Mouse (Mus musculus) heart, adult 2 months (tissue): ENCODE measurements around the gene Mpped2.

Experiments
- CTCF ChIP-seq: fragments of 200-600 bp; IDR thresholded peaks from 2 replicates; pipeline ENCODE4 v1.8.1; 2022; ENCODE audit warnings: antibody characterized with exemption, mild to moderate bottlenecking, moderate library complexity
- EP300 ChIP-seq: fragments of 200-500 bp; IDR thresholded peaks from 2 replicates; pipeline ENCODE4 v1.6.1; 2011; ENCODE audit warnings: low read depth, low read length, control low read depth; ENCODE audit not compliant: insufficient read depth
- POLR2A ChIP-seq: fragments of 200-500 bp; IDR thresholded peaks from 2 replicates; pipeline ENCODE4 v1.6.1; 2011; ENCODE audit warnings: mild to moderate bottlenecking, low read depth, low read length, control low read depth; ENCODE audit not compliant: insufficient read depth

DNA sequence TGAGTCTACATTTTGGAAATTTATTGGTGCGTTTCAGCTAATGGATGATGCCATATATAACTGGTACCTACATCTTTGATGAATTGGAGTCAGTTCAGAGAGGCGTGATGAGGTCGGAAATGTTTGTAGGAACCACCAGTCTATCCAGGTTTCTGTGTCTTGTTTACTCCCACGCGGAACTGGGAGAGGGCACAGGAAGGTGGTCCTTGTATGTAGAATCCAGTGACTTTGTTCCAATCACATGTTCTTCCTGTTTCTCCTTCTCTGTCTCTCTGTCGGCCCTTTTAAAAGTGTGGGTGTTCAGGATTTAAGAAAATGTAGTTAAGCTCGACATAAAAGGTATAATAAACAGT lies 23.3 kb downstream of the Mpped2 start:
- no peak for TF ChIP-seq POLR2A
- no peak for TF ChIP-seq CTCF
- no peak for TF ChIP-seq EP300
